Mouse (Mus musculus) erythroblast, embryonic 14.5 days (primary cell): ENCODE measurements around the gene Wdcp.

Experiments used
- GATA1 ChIP-seq: IDR thresholded peaks from 2 replicates; pipeline ENCODE4 v1.6.1; 2012; ENCODE audit warnings: low read length, inconsistent platforms, mixed read lengths
- TAL1 ChIP-seq: IDR thresholded peaks from 3 replicates; pipeline ENCODE4 v1.6.1; 2012; ENCODE audit warnings: low read length, inconsistent platforms, mixed read lengths

- no peak for TF ChIP-seq GATA1
- TF ChIP-seq TAL1 = no peak
Measured at GRCm38 (mm10) chr12:4889891-4890290, 46.8 kb downstream of the Wdcp start.
